Mouse (Mus musculus): Measurements from ENCODE around the gene Mrps6. TPM values are rescaled to one million over a fixed set of nuclear protein-coding genes. Genes with fewer than 3 reads are reported as not detected.

Mrps6 gene
- 10 to 100 TPM; 49.0 to 50.6 TPM for total RNA-seq (2021)
- long read RNA-seq, experiment 1, transcript Mrps6-201 (3 exons, 846 nt): major isoform, 34 of 36 reads
- long read RNA-seq, experiment 1, partial matches to known transcripts: 1 of 36 reads
- long read RNA-seq, experiment 1, other reads (novel, unspliced or antisense): 1 of 36 reads
- long read RNA-seq, experiment 2, transcript Mrps6-201 (3 exons, 846 nt): major isoform, 33 of 36 reads
- long read RNA-seq, experiment 2, partial matches to known transcripts: 1 of 36 reads
- long read RNA-seq, experiment 2, other reads (novel, unspliced or antisense): 2 of 36 reads

GRCm38 (mm10) chr16:92057852-92058643, at the start of gene Mrps6, which contains the start of the genes Gm49711 and Slc5a3:
Gene Mrps6, plus strand, starts transcription at chr16:92058270.
Gene Gm49711, plus strand, starts transcription at chr16:92058316.
Gene Slc5a3, plus strand, starts transcription at chr16:92058322.
- intact Hi-C loops (cut with DNase I): loop anchor here (2.0 to 5.0 kb wide), 4 partner anchors 96 to 229 kb away; no protein-coding TSS in a partner anchor
- DNase-seq (ENCODE audit: low spot score in 2 of 2): peak; percentile 85 to 86

- intact Hi-C loops (cut with DNase I): no loop called here
- DNase-seq (ENCODE audit: low spot score in 2 of 2): no peak
These were observed 48.5 kb upstream of the Mrps6 start for GRCm38 (mm10) chr16:92009586-92009985.

- DNase-seq (ENCODE audit: low spot score in 2 of 2): no peak
- intact Hi-C loops (cut with DNase I): no loop called here
These were observed 41.3 kb upstream of the Mrps6 start for GRCm38 (mm10) chr16:92016792-92017191.

- peak; percentile 8 to 28 for DNase-seq (ENCODE audit: low spot score in 2 of 2)
- intact Hi-C loops (cut with DNase I): no loop called here
These were observed 38.6 kb upstream of the Mrps6 start for GRCm38 (mm10) chr16:92019141-92020118.

GRCm38 (mm10) chr16:92021656-92022400, 36.2 kb upstream of the Mrps6 start:
- intact Hi-C loops (cut with DNase I): no loop called here

GRCm38 (mm10) chr16:92022494-92023283, 35.4 kb upstream of the Mrps6 start:
- no peak for DNase-seq (ENCODE audit: low spot score in 2 of 2)
- intact Hi-C loops (cut with DNase I): no loop called here

More at GRCm38 (mm10) chr16:92021656-92022400, 36.2 kb upstream of the Mrps6 start:
- no peak for DNase-seq (ENCODE audit: low spot score in 2 of 2)

GRCm38 (mm10) chr16:92033286-92033685, 24.8 kb upstream of the Mrps6 start:
- no peak for DNase-seq (ENCODE audit: low spot score in 2 of 2)
- intact Hi-C loops (cut with DNase I): no loop called here

GRCm38 (mm10) chr16:92034676-92035075, 23.4 kb upstream of the Mrps6 start:
- intact Hi-C loops (cut with DNase I): no loop called here
- DNase-seq (ENCODE audit: low spot score in 2 of 2): no peak

- intact Hi-C loops (cut with DNase I): no loop called here
- no peak for DNase-seq (ENCODE audit: low spot score in 2 of 2)
These were observed 21.4 kb upstream of the Mrps6 start for GRCm38 (mm10) chr16:92036701-92037100.

GRCm38 (mm10) chr16:92037891-92038607, 20.0 kb upstream of the Mrps6 start:
- intact Hi-C loops (cut with DNase I): no loop called here
- DNase-seq (ENCODE audit: low spot score in 2 of 2): no peak

GRCm38 (mm10) chr16:92039421-92039820, 18.6 kb upstream of the Mrps6 start:
- intact Hi-C loops (cut with DNase I): no loop called here

GRCm38 (mm10) chr16:92039966-92040365, 18.1 kb upstream of the Mrps6 start:
- DNase-seq (ENCODE audit: low spot score in 2 of 2): no peak
- intact Hi-C loops (cut with DNase I): no loop called here

More at GRCm38 (mm10) chr16:92039421-92039820, 18.6 kb upstream of the Mrps6 start:
- DNase-seq (ENCODE audit: low spot score in 2 of 2): no peak

- intact Hi-C loops (cut with DNase I): no loop called here
- DNase-seq (ENCODE audit: low spot score in 2 of 2): no peak
These were observed 6.2 kb upstream of the Mrps6 start for GRCm38 (mm10) chr16:92051777-92052310.

- DNase-seq (ENCODE audit: low spot score in 2 of 2): no peak
- intact Hi-C loops (cut with DNase I): no loop called here
These were observed 5.5 kb upstream of the Mrps6 start for GRCm38 (mm10) chr16:92052569-92052968.

- DNase-seq (ENCODE audit: low spot score in 2 of 2): no peak
- intact Hi-C loops (cut with DNase I): loop anchor here (5.0 kb wide), 3 partner anchors 94 to 119 kb away; no protein-coding TSS in a partner anchor
These were observed 1.4 kb upstream of the Mrps6 start for GRCm38 (mm10) chr16:92056711-92057110.

GRCm38 (mm10) chr16:92057456-92057851, 616 bp upstream of the Mrps6 start:
- peak in 1 of 2 experiments; percentile 41 for DNase-seq (ENCODE audit: low spot score in 2 of 2)
- intact Hi-C loops (cut with DNase I): loop anchor here (5.0 kb wide), 3 partner anchors 95 to 120 kb away; no protein-coding TSS in a partner anchor
